Mouse (Mus musculus) heart, adult 2 months (tissue): ENCODE data around the gene Snx19.

Experiments used
- CTCF ChIP-seq: fragments of 200-600 bp; IDR thresholded peaks from 2 replicates; pipeline ENCODE4 v1.8.1; 2022; ENCODE audit warnings: antibody characterized with exemption, mild to moderate bottlenecking, moderate library complexity
- EP300 ChIP-seq: fragments of 200-500 bp; IDR thresholded peaks from 2 replicates; pipeline ENCODE4 v1.6.1; 2011; ENCODE audit warnings: low read depth, low read length, control low read depth; ENCODE audit not compliant: insufficient read depth
- POLR2A ChIP-seq: fragments of 200-500 bp; IDR thresholded peaks from 2 replicates; pipeline ENCODE4 v1.6.1; 2011; ENCODE audit warnings: mild to moderate bottlenecking, low read depth, low read length, control low read depth; ENCODE audit not compliant: insufficient read depth

DNA sequence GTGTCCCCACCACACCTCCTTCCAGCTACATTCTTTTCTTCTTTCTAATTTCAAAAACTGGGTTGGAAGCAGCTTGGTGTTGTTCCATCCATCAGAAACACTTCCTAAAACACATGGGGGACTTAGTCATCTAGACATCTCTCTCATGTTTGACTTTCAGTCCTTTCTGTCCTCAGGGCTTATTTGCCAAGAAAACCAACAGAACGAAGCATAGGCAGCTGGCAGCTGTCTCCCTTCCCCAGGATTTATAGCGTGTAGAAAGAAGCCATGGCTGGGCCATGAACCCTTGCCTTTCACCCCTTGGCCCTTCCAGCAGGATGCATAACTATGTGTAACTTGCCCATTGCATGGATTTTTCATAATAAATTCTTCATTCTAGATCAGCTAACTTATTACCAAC is 23.9 kb downstream of the Snx19 start:
- TF ChIP-seq CTCF (no peak), POLR2A (no peak), EP300 (no peak)
